8 mouse cellular contexts compared by ENCODE assay signal in genomic region chr10:24625060-24625701, GRCm38 (mm10). TPM values are rescaled to one million over a fixed set of nuclear protein-coding genes. Genes with fewer than 3 reads are reported as not detected.
DNase-seq lines count a peak whose midpoint lies in the region; ATAC-seq and TF ChIP-seq lines count a peak whose summit lies in the region.

No protein-coding gene starts in this region.

- no peaks in the 10 kb centered on the region for H3K27me3 ChIP-seq in CH12.LX (replicated peaks)
- no peaks in the 10 kb centered on the region for H3K27me3 ChIP-seq in heart, embryonic 14.5 days (ENCODE audit: control insufficient read depth, insufficient read depth, low read length)
- no peaks in the 10 kb centered on the region for H3K27me3 ChIP-seq in lung, embryonic 14.5 days (ENCODE audit: insufficient read depth, low read length)

- H3K9ac ChIP-seq in CH12.LX (ENCODE audit: insufficient read depth, low read depth), result no peak overlapping the region
- H3K9ac ChIP-seq in heart, embryonic 14.5 days (ENCODE audit: low read length), result no peak overlapping the region
- no peak overlapping the region for H3K9ac ChIP-seq in lung, embryonic 14.5 days

- TF ChIP-seq RAD21 in CH12.LX (IDR thresholded peaks at IDR 0.05; ENCODE audit: low read depth, low read length), result peak; percentile 72

- DNase-seq in CH12.LX (ENCODE audit: extremely low read depth), result peak; percentile 87
- peak; percentile 75 for DNase-seq in large intestine, adult 2 months (ENCODE audit: low read depth, low spot score)
- peak; percentile 96 for DNase-seq in lung, embryonic 14.5 days
- DNase-seq in ovary, postnatal 14 days (ENCODE audit: low spot score), result peak; percentile 83
- DNase-seq in thymus, postnatal 0 days (ENCODE audit: low spot score), result peak; percentile 84

- TF ChIP-seq CTCF in CH12.LX (conservative IDR thresholded peaks at IDR 0.05 in 1 of 2, IDR thresholded peaks at IDR 0.05 in 1 of 2; ENCODE audit: low read depth in 2 of 2, low read length in 2 of 2), result peak; percentile 57 to 85
- TF ChIP-seq CTCF in bone marrow, adult 2 months (IDR thresholded peaks at IDR 0.05; ENCODE audit: control insufficient read depth, insufficient read depth, low read length), result peak; percentile 88
- peak; percentile 94 for TF ChIP-seq CTCF in embryonic fibroblast, embryonic 13.5 days (IDR thresholded peaks at IDR 0.05; ENCODE audit: borderline replicate concordance, insufficient read depth, low read length)
- peak; percentile 95 for TF ChIP-seq CTCF in lung, embryonic 14.5 days (IDR thresholded peaks at IDR 0.05; ENCODE audit: low read depth)

- in situ Hi-C loops in CH12.LX (cut with MboI; ENCODE audit: low pct_ligation_motif_present, low pct_unique_long_range_greater_than_20kb, low sequenced_read_pairs), result loop anchor here (25.0 kb wide), 1 partner anchor 212 kb away; the partner anchor contains the start of gene Enpp3

- dilution Hi-C loops in CH12.LX (cut with MboI; ENCODE audit: extremely low pct_ligation_motif_present, extremely low pct_unique_long_range_greater_than_20kb, low sequenced_read_pairs), result no loop called here

- H3K4me2 ChIP-seq in CH12.LX (ENCODE audit: insufficient read depth, low read depth, poor library complexity, severe bottlenecking), result peak overlapping the region; percentile 19; the same call in 1 of the 2 replicates
- H3K4me2 ChIP-seq in heart, embryonic 14.5 days (ENCODE audit: low read length), result peak overlapping the region; percentile 44
- H3K4me2 ChIP-seq in lung, embryonic 14.5 days, result peak overlapping the region; percentile 27; the same call in 1 of the 2 replicates

- TF ChIP-seq POLR2A in CH12.LX (IDR thresholded peaks at IDR 0.05; ENCODE audit: low read depth, low read length), result no peak
- TF ChIP-seq POLR2A in bone marrow, adult 2 months (IDR thresholded peaks at IDR 0.05; ENCODE audit: borderline replicate concordance, control insufficient read depth, low read depth, low read length), result no peak
- TF ChIP-seq POLR2A in embryonic fibroblast, embryonic 13.5 days (IDR thresholded peaks at IDR 0.05; ENCODE audit: low read depth, low read length), result no peak

- H3K9me3 ChIP-seq in CH12.LX (replicated peaks; ENCODE audit: low read length), result no peaks in the 10 kb centered on the region
- no peaks in the 10 kb centered on the region for H3K9me3 ChIP-seq in heart, embryonic 14.5 days (ENCODE audit: control insufficient read depth, low read length)
- no peaks in the 10 kb centered on the region for H3K9me3 ChIP-seq in lung, embryonic 14.5 days (ENCODE audit: low read depth, low read length)

- peaks cover 3 to 7% of the 10 kb centered on the region in 2 experiments; a peak in 2 of 4 replicates for H3K4me1 ChIP-seq in CH12.LX (ENCODE audit: control insufficient read depth in 1 of 2, insufficient read depth in 2 of 2)
- H3K4me1 ChIP-seq in bone marrow, adult 2 months (ENCODE audit: control insufficient read depth, insufficient read depth, low read length), result no peaks in the 10 kb centered on the region
- no peaks in the 10 kb centered on the region for H3K4me1 ChIP-seq in embryonic fibroblast, embryonic 13.5 days (ENCODE audit: control insufficient read depth, insufficient read depth, low read length)
- 0 out of 4 replicates have a peak, but pooled peaks cover 2 to 3% of the 10 kb centered on the region in 2 experiments for H3K4me1 ChIP-seq in heart, embryonic 14.5 days (ENCODE audit: control insufficient read depth in 2 of 2, insufficient read depth in 2 of 2, low read length in 2 of 2)
- H3K4me1 ChIP-seq in lung, embryonic 14.5 days (ENCODE audit: insufficient read depth), result no peaks in the 10 kb centered on the region

- TF ChIP-seq EP300 in CH12.LX (IDR thresholded peaks at IDR 0.05; ENCODE audit: low read length), result 0 out of 2 replicates have a peak, but pooled peaks have one; percentile 7

- no peaks in the 10 kb centered on the region for H3K79me2 ChIP-seq in CH12.LX (replicated peaks; ENCODE audit: control insufficient read depth, extremely low read depth, insufficient read depth, poor library complexity, severe bottlenecking)

- no peak for ATAC-seq in heart, embryonic 14.5 days (ENCODE audit: insufficient number of reproducible peaks, insufficient read depth, low FRiP score, low read depth)
- no peak for ATAC-seq in lung, embryonic 14.5 days (ENCODE audit: insufficient read depth)

- H3K36me3 ChIP-seq in CH12.LX (replicated peaks in 1 of 2; ENCODE audit: control insufficient read depth in 1 of 2, insufficient read depth in 1 of 2, low read length in 1 of 2), result no peaks in the 10 kb centered on the region
- no peaks in the 10 kb centered on the region for H3K36me3 ChIP-seq in heart, embryonic 14.5 days (ENCODE audit: control insufficient read depth, insufficient read depth, low read length)
- H3K36me3 ChIP-seq in lung, embryonic 14.5 days (ENCODE audit: insufficient read depth), result no peaks in the 10 kb centered on the region

- 43% methylated on average over 24 of the region's 24 CpGs for WGBS in bone marrow, adult 2 months
- WGBS in heart, embryonic 14.5 days, result 31% methylated on average over 24 of the region's 24 CpGs
- 42% methylated on average over 24 of the region's 24 CpGs for WGBS in large intestine, adult 2 months
- 35% methylated on average over 23 of the region's 24 CpGs for WGBS in lung, embryonic 14.5 days

- no peak overlapping the region for H3K4me3 ChIP-seq in CH12.LX (replicated peaks in 1 of 3; ENCODE audit: low read depth in 2 of 3, low read length in 2 of 3, poor library complexity in 1 of 3)
- no peak overlapping the region for H3K4me3 ChIP-seq in bone marrow, adult 2 months (replicated peaks; ENCODE audit: control insufficient read depth, low read depth, low read length)
- no peak overlapping the region for H3K4me3 ChIP-seq in embryonic fibroblast, embryonic 13.5 days (ENCODE audit: insufficient read depth, low read length)
- H3K4me3 ChIP-seq in heart, embryonic 14.5 days (ENCODE audit: control insufficient read depth in 1 of 2, insufficient read depth in 1 of 2, low read depth in 1 of 2, low read length in 2 of 2), result no peak overlapping the region
- H3K4me3 ChIP-seq in lung, embryonic 14.5 days (ENCODE audit: low read depth, low read length), result no peak overlapping the region

- no peak overlapping the region for H3K27ac ChIP-seq in CH12.LX (ENCODE audit: insufficient read depth, low read depth)
- no peak overlapping the region for H3K27ac ChIP-seq in bone marrow, adult 2 months (ENCODE audit: control insufficient read depth, insufficient read depth, low read depth, low read length, poor library complexity)
- H3K27ac ChIP-seq in embryonic fibroblast, embryonic 13.5 days (ENCODE audit: insufficient read depth, low read length), result no peak overlapping the region
- H3K27ac ChIP-seq in heart, embryonic 14.5 days (replicated peaks in 1 of 2; ENCODE audit: control insufficient read depth in 1 of 2, insufficient read depth in 1 of 2, low read depth in 2 of 2, low read length in 2 of 2), result no peak overlapping the region
- no peak overlapping the region for H3K27ac ChIP-seq in lung, embryonic 14.5 days (ENCODE audit: low read depth)

TF ChIP-seq in CH12.LX, 34 proteins besides CTCF, POLR2A, EP300 and RAD21 (continues in another document):
- TF ChIP-seq TBP (conservative IDR thresholded peaks at IDR 0.05; ENCODE audit: low read depth, low read length) (no peak), IRF4 (IDR thresholded peaks at IDR 0.05; ENCODE audit: low read depth, low read length) (peak; percentile 48; the same call in 1 of the 2 replicates), MEF2A (IDR thresholded peaks at IDR 0.05; ENCODE audit: borderline replicate concordance, low read depth, low read length) (no peak), ZKSCAN1 (IDR thresholded peaks at IDR 0.05; ENCODE audit: borderline replicate concordance, low read depth, low read length) (no peak), POLR2AphosphoS2 (IDR thresholded peaks at IDR 0.05; ENCODE audit: low read depth, low read length) (no peak), NRF1 (IDR thresholded peaks at IDR 0.05; ENCODE audit: low read depth, low read length) (no peak), BHLHE40 (IDR thresholded peaks at IDR 0.05; ENCODE audit: low read depth, low read length) (no peak), MXI1 (IDR thresholded peaks at IDR 0.05; ENCODE audit: low read depth, low read length) (no peak), HCFC1 (IDR thresholded peaks at IDR 0.05; ENCODE audit: low read depth, low read length) (peak; percentile 63), E2F4 (IDR thresholded peaks at IDR 0.05; ENCODE audit: insufficient replicate concordance, low read depth, low read length) (no peak), JUN (IDR thresholded peaks at IDR 0.05; ENCODE audit: insufficient read depth, low read depth, low read length) (no peak), UBTF (IDR thresholded peaks at IDR 0.05; ENCODE audit: low read depth, low read length) (no peak), PAX5 (IDR thresholded peaks at IDR 0.05; ENCODE audit: low read length) (no peak), MYC (IDR thresholded peaks at IDR 0.05; ENCODE audit: low read depth, low read length) (no peak), ELF1 (IDR thresholded peaks at IDR 0.05; ENCODE audit: low read depth, low read length) (peak; percentile 90), TCF12 (IDR thresholded peaks at IDR 0.05; ENCODE audit: low read depth, low read length) (peak; percentile 35; the same call in 1 of the 2 replicates), CHD2 (IDR thresholded peaks at IDR 0.05; ENCODE audit: low read length) (no peak), MAFK (IDR thresholded peaks at IDR 0.05; ENCODE audit: insufficient replicate concordance, low read length) (no peak), MAZ (IDR thresholded peaks at IDR 0.05; ENCODE audit: low read depth, low read length) (peak; percentile 93), SIN3A (IDR thresholded peaks at IDR 0.05; ENCODE audit: low read length) (0 out of 2 replicates have a peak, but pooled peaks have one; percentile 43), GABPA (IDR thresholded peaks at IDR 0.05; ENCODE audit: insufficient replicate concordance, low read depth, low read length) (no peak), ETS1 (conservative IDR thresholded peaks at IDR 0.05; ENCODE audit: low read depth, low read length) (no peak), USF2 (conservative IDR thresholded peaks at IDR 0.05; ENCODE audit: low read depth, low read length) (no peak)

RNA-seq across cellular contexts. Expression of gene Ccn2, which starts 29.9 kb away (rescaled TPM):
- total RNA-seq in CH12.LX (2012; rRNA removed), result not detected in 2 replicates
- not detected in 2 replicates for total RNA-seq in CH12.LX (2014; rRNA removed)
- not detected in 2 replicates for polyA plus RNA-seq in CH12.LX (2012; ENCODE audit: insufficient read length, low read depth)
- polyA plus RNA-seq in bone marrow, adult 2 months (2011; ENCODE audit: insufficient read depth, insufficient read length, low replicate concordance, missing spikeins), result 13.0 and 21.3 TPM in 2 replicates
- 483 and 1,320 TPM in 2 replicates for polyA plus RNA-seq in embryonic fibroblast, embryonic 13.5 days (2011; ENCODE audit: insufficient read length, low read depth, missing spikeins)
- polyA plus RNA-seq in heart, embryonic 14.5 days (2014; fragmentation: Nextera tagmentation; extraction: Ambion mirVana), result 21.3 and 29.5 TPM in 2 replicates
- polyA plus RNA-seq in large intestine, adult 2 months (2012; rRNA removed), result 10.5 and 14.0 TPM in 2 replicates
- 9.8 and 10.5 TPM in 2 replicates for polyA plus RNA-seq in lung, embryonic 14.5 days (2014; fragmentation: Nextera tagmentation; extraction: Ambion mirVana)
- 0.81 and 0.95 TPM in 2 replicates for polyA plus RNA-seq in thymus, postnatal 0 days (2015; fragmentation: Nextera tagmentation; extraction: Ambion mirVana)

Comparison
In these comparisons a context has a peak if more than half of its experiments do, and no peak if none do; other contexts are left out.
1. RNA of gene Ccn2, which starts 29.9 kb away (polyA plus RNA-seq): 483 to 1,320 TPM in embryonic fibroblast, embryonic 13.5 days; 21.3 to 29.5 TPM in heart, embryonic 14.5 days, 13.0 to 21.3 TPM in bone marrow, adult 2 months, 10.5 to 14.0 TPM in large intestine, adult 2 months, 9.8 to 10.5 TPM in lung, embryonic 14.5 days, 0.81 to 0.95 TPM in thymus, postnatal 0 days and not detected in CH12.LX; every median in the first group is over 10 times any median in the second.
2. Peak in every context shown above with its lines, with median percentiles within 50 percentile points of each other: DNase-seq, H3K4me2 ChIP-seq and CTCF ChIP-seq.